Mouse (Mus musculus): ENCODE data around the gene Hoxd11.

Hoxd11 gene

GRCm38 (mm10) chr2:74694066-74694465 is 14.7 kb downstream of the Hoxd11 start:
- H3K4me3 ChIP-seq (replicated peaks; ENCODE audit: low read length), result no peak overlapping the region
- H3K27me3 ChIP-seq (ENCODE audit: insufficient read depth, low read length), result peaks cover 96% of the 10 kb centered on the region
- TF ChIP-seq CTCF (conservative IDR thresholded peaks at IDR 0.05; ENCODE audit: low read length) (peak; percentile 85), NANOG (IDR thresholded peaks at IDR 0.05; ENCODE audit: borderline replicate concordance, low read length) (no peak), POU5F1 (IDR thresholded peaks at IDR 0.05; ENCODE audit: borderline replicate concordance, low read length) (no peak)
- H3K9me3 ChIP-seq (ENCODE audit: low read length), result no peaks in the 10 kb centered on the region
- no peaks in the 10 kb centered on the region for H3K36me3 ChIP-seq (ENCODE audit: insufficient read depth, low read length)
- H3K4me1 ChIP-seq (replicated peaks; ENCODE audit: low read depth, low read length), result peaks cover 49% of the 10 kb centered on the region

GRCm38 (mm10) chr2:74695383-74695782 is 16.0 kb downstream of the Hoxd11 start:
- H3K27me3 ChIP-seq (ENCODE audit: insufficient read depth, low read length), result peaks cover 97% of the 10 kb centered on the region
- peaks cover 50% of the 10 kb centered on the region for H3K4me1 ChIP-seq (replicated peaks; ENCODE audit: low read depth, low read length)
- no peaks in the 10 kb centered on the region for H3K9me3 ChIP-seq (ENCODE audit: low read length)
- H3K4me3 ChIP-seq (replicated peaks; ENCODE audit: low read length), result no peak overlapping the region
- no peaks in the 10 kb centered on the region for H3K36me3 ChIP-seq (ENCODE audit: insufficient read depth, low read length)
- TF ChIP-seq POU5F1 (IDR thresholded peaks at IDR 0.05; ENCODE audit: borderline replicate concordance, low read length), result no peak
- no peak for TF ChIP-seq CTCF (conservative IDR thresholded peaks at IDR 0.05; ENCODE audit: low read length)
- TF ChIP-seq NANOG (IDR thresholded peaks at IDR 0.05; ENCODE audit: borderline replicate concordance, low read length), result no peak

- Histone ChIP-seq H3K9me3 (ENCODE audit: low read length) (no peaks in the 10 kb centered on the region), H3K27me3 (ENCODE audit: insufficient read depth, low read length) (peaks cover 100% of the 10 kb centered on the region), H3K4me3 (replicated peaks; ENCODE audit: low read length) (no peak overlapping the region), H3K36me3 (ENCODE audit: insufficient read depth, low read length) (no peaks in the 10 kb centered on the region), H3K4me1 (replicated peaks; ENCODE audit: low read depth, low read length) (peaks cover 53% of the 10 kb centered on the region)
- no peak for TF ChIP-seq POU5F1 (IDR thresholded peaks at IDR 0.05; ENCODE audit: borderline replicate concordance, low read length)
- no peak for TF ChIP-seq NANOG (IDR thresholded peaks at IDR 0.05; ENCODE audit: borderline replicate concordance, low read length)
- TF ChIP-seq CTCF (conservative IDR thresholded peaks at IDR 0.05; ENCODE audit: low read length), result no peak
Observed at GRCm38 (mm10) chr2:74695813-74696430, 16.6 kb downstream of the Hoxd11 start.

- H3K4me1 ChIP-seq (replicated peaks; ENCODE audit: low read depth, low read length), result peaks cover 48% of the 10 kb centered on the region
- no peaks in the 10 kb centered on the region for H3K36me3 ChIP-seq (ENCODE audit: insufficient read depth, low read length)
- TF ChIP-seq POU5F1 (IDR thresholded peaks at IDR 0.05; ENCODE audit: borderline replicate concordance, low read length), result no peak
- TF ChIP-seq CTCF (conservative IDR thresholded peaks at IDR 0.05; ENCODE audit: low read length), result no peak
- no peak for TF ChIP-seq NANOG (IDR thresholded peaks at IDR 0.05; ENCODE audit: borderline replicate concordance, low read length)
Observed at GRCm38 (mm10) chr2:74696442-74697335, 17.3 kb downstream of the Hoxd11 start.

GRCm38 (mm10) chr2:74697567-74698121 is 18.3 kb downstream of the Hoxd11 start, which contains the start of gene Hoxd9:
Gene Hoxd9 (plus strand): TSS chr2:74697727.
- peaks cover 97% of the 10 kb centered on the region for H3K27me3 ChIP-seq (ENCODE audit: insufficient read depth, low read length)
- peaks cover 38% of the 10 kb centered on the region for H3K4me1 ChIP-seq (replicated peaks; ENCODE audit: low read depth, low read length)
- H3K4me3 ChIP-seq (replicated peaks; ENCODE audit: low read length), result peak within 1 kb of the TSS; percentile 64
- H3K36me3 ChIP-seq (ENCODE audit: insufficient read depth, low read length), result no peaks in the 10 kb centered on the region
- TF ChIP-seq NANOG (IDR thresholded peaks at IDR 0.05; ENCODE audit: borderline replicate concordance, low read length), result no peak
- TF ChIP-seq POU5F1 (IDR thresholded peaks at IDR 0.05; ENCODE audit: borderline replicate concordance, low read length), result no peak
- TF ChIP-seq CTCF (conservative IDR thresholded peaks at IDR 0.05; ENCODE audit: low read length), result no peak
- H3K9me3 ChIP-seq (ENCODE audit: low read length), result no peaks in the 10 kb centered on the region

More at GRCm38 (mm10) chr2:74696442-74697335, 17.3 kb downstream of the Hoxd11 start:
- Histone ChIP-seq H3K4me3 (replicated peaks; ENCODE audit: low read length) (no peak overlapping the region), H3K9me3 (ENCODE audit: low read length) (no peaks in the 10 kb centered on the region), H3K27me3 (ENCODE audit: insufficient read depth, low read length) (peaks cover 100% of the 10 kb centered on the region)

- TF ChIP-seq CTCF (conservative IDR thresholded peaks at IDR 0.05; ENCODE audit: low read length) (no peak), NANOG (IDR thresholded peaks at IDR 0.05; ENCODE audit: borderline replicate concordance, low read length) (no peak), POU5F1 (IDR thresholded peaks at IDR 0.05; ENCODE audit: borderline replicate concordance, low read length) (no peak)
- H3K27me3 ChIP-seq (ENCODE audit: insufficient read depth, low read length), result peaks cover 97% of the 10 kb centered on the region
- peaks cover 31% of the 10 kb centered on the region for H3K4me1 ChIP-seq (replicated peaks; ENCODE audit: low read depth, low read length)
- H3K9me3 ChIP-seq (ENCODE audit: low read length), result no peaks in the 10 kb centered on the region
- H3K36me3 ChIP-seq (ENCODE audit: insufficient read depth, low read length), result no peaks in the 10 kb centered on the region
- peak overlapping the region; percentile 64 for H3K4me3 ChIP-seq (replicated peaks; ENCODE audit: low read length)
Observed at GRCm38 (mm10) chr2:74698201-74699052, 19.1 kb downstream of the Hoxd11 start.

- TF ChIP-seq NANOG (IDR thresholded peaks at IDR 0.05; ENCODE audit: borderline replicate concordance, low read length), result no peak
- no peak for TF ChIP-seq POU5F1 (IDR thresholded peaks at IDR 0.05; ENCODE audit: borderline replicate concordance, low read length)
- TF ChIP-seq CTCF (conservative IDR thresholded peaks at IDR 0.05; ENCODE audit: low read length), result no peak
- Histone ChIP-seq H3K27me3 (ENCODE audit: insufficient read depth, low read length) (peaks cover 97% of the 10 kb centered on the region), H3K4me3 (replicated peaks; ENCODE audit: low read length) (peak overlapping the region; percentile 64; the same call in 1 of the 2 replicates), H3K36me3 (ENCODE audit: insufficient read depth, low read length) (no peaks in the 10 kb centered on the region), H3K4me1 (replicated peaks; ENCODE audit: low read depth, low read length) (peaks cover 34% of the 10 kb centered on the region), H3K9me3 (ENCODE audit: low read length) (no peaks in the 10 kb centered on the region)
Observed at GRCm38 (mm10) chr2:74699053-74699430, 19.7 kb downstream of the Hoxd11 start.

All from E14TG2a.4 (cell line).